Mouse (Mus musculus) gastrocnemius, postnatal 14 days (tissue): ENCODE measurements around the gene Card9. TPM values are rescaled to one million over a fixed set of nuclear protein-coding genes. Genes with fewer than 3 reads are reported as not detected.
"Not testable (repeated sequence)": the region's sequence is repeated elsewhere in the genome, so short reads cannot be mapped to it uniquely, and the experiment has no call there.

Experiments
- DNase-seq: peaks from one replicate; pipeline ENCODE4 v3.0.0; 2021; ENCODE audit warnings: mixed read lengths
- intact Hi-C: fragments of 180-260 bp; cut with DNase I; formaldehyde crosslinking; loops from one replicate; pipeline ENCODE4 v1.15.1; 2025; ENCODE audit warnings: low total_unique reads
- long read RNA-seq, 2 experiments: library from polyadenylated mRNA; stranded (forward); transcript quantifications; one replicate each; pipeline ENCODE4 v2.0.0; 2021
- total RNA-seq, 2 experiments: library from RNA; stranded (reverse); gene quantifications; 2 replicates each; pipeline ENCODE4 v1.2.3; 2021

Card9 gene
- 1 to 10 TPM in 1 of 2 experiments, under 1 TPM in 1; 0.71 to 1.1 TPM for total RNA-seq
- long read RNA-seq, experiment 1, partial matches to known transcripts, result 0 of 1 reads
- long read RNA-seq, experiment 1, other reads (novel, unspliced or antisense), result 1 of 1 reads
- long read RNA-seq, experiment 2, result 0 reads

GRCm38 (mm10) chr2:26360772-26361171 is at the start of gene Card9:
Gene Card9, minus strand, starts transcription at chr2:26360918.
- intact Hi-C loops, result no loop called here
- DNase-seq, result no peak

DNA sequence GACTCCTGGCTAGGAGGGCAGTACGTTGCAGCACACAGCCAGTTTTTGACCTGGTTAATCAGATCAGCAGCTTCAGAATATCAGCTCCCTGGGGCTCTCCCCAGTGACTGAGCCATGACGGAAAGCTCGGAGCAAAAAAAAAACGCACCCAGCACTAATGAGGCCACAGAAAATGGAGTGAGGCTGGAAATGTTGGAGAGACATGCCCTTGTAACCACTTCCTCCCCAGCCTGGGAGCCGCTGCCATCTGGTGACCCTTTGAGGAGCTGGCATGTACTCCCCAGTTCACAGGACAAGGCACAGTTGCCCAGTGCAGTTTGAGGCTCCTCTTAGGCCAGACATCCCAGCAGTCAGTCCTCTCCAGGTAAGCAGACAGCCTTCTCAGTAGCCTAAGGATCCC is 49.4 kb upstream of the Card9 start:
- DNase-seq, result no peak
- intact Hi-C loops, result no loop called here

- intact Hi-C loops, result no loop called here
- no peak for DNase-seq
Measured at GRCm38 (mm10) chr2:26409362-26409761, 48.6 kb upstream of the Card9 start.

- DNase-seq, result peak; percentile 96
- intact Hi-C loops, result no loop called here
Measured at GRCm38 (mm10) chr2:26408515-26409356, 48.0 kb upstream of the Card9 start, which contains the start of gene Inpp5e. Gene Inpp5e, minus strand, starts transcription at chr2:26409203.

GRCm38 (mm10) chr2:26403306-26403705 is 42.6 kb upstream of the Card9 start:
- no peak for DNase-seq
- intact Hi-C loops, result no loop called here

- DNase-seq, result no peak
- intact Hi-C loops, result no loop called here
Measured at GRCm38 (mm10) chr2:26402265-26402664, 41.5 kb upstream of the Card9 start.

DNA sequence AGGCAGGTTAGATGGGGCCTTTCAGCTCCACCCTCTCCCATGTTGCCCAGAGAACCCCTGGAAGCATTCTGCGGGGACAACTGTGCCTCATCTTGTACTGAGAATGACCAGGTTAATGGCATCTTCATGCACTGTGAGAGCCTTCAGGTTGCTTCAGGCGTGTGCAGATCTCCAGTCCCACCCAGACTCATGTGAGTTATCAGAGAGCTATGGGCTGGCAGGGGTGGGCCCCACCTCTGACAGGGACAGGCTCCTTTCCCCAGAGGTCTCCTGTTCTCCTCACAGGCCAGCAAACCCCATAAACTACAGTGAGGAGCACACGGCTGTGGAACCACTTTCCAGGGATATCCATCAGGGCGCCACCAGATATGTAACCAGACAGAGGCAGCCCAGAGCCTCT is 40.3 kb upstream of the Card9 start:
- intact Hi-C loops, result no loop called here
- no peak for DNase-seq

GRCm38 (mm10) chr2:26400296-26400695 is 39.6 kb upstream of the Card9 start:
- intact Hi-C loops, result no loop called here
- no peak for DNase-seq

DNA sequence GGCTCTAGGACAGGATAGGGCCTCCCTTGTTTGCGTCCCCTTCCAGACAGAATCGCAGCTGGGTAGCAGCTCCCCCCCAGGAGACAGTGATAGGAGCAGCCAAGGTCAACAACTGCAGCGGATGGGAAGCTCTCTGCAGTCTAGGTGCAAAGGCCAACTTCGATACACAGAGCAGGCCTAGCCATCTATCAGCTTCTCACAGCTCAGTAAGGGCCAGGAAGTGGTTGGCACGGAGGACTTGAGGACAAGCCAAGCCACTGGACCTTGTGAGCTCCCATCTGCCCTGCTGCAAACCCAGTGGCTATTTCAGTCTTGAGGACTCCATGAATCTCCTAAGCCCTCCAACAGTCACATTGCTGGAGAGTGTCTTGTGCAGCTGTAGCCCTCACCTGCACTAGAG is 38.9 kb upstream of the Card9 start:
- peak; percentile 46 for DNase-seq
- intact Hi-C loops, result no loop called here

DNA sequence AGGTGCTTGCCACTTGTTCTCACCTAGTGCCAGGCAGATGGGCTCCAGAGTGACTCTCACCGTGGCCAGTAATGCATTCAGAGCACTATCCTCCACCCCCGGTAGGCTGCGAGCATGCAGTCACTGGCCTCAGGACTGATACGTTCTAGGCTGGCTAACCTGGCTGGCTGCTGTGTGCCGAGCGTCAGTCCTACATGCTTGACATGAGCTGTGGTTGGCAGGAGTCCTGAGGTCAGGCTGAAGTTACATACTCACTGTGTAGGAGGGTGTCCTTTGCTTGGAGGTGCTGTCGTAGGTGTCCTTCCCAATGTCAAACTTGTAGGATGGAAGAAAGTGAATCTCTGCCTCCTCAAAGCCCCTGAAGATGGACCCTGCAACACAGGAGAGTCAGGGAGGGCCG is 38.3 kb upstream of the Card9 start:
- no peak for DNase-seq
- intact Hi-C loops, result no loop called here

DNA sequence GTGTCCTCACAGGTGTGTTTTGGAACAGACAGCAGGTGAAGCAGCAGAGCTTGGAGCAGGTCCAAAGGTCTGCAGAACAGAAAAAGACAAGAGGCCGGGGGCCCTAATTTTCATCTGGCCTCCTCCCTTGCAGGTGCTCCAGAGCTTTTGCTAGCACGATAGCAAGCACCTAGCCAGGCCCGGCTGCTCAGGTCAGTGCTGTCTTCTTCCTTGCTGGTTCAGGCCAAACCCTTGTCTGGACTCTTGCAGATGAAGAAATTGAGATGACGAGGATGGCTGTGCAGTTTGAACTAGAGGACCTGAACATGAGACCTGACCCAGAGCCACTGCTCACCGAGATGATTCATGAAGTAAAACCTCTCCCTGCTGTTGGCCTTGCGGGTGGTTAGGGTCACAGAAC is 30.9 kb upstream of the Card9 start:
- intact Hi-C loops, result loop anchor here (5.0 kb wide), 1 partner anchor 51 kb away; no protein-coding TSS in a partner anchor
- no peak for DNase-seq

GRCm38 (mm10) chr2:26390954-26391353 is 30.2 kb upstream of the Card9 start:
- intact Hi-C loops, result loop anchor here (5.0 kb wide), 1 partner anchor 51 kb away; no protein-coding TSS in a partner anchor
- no peak for DNase-seq

DNA sequence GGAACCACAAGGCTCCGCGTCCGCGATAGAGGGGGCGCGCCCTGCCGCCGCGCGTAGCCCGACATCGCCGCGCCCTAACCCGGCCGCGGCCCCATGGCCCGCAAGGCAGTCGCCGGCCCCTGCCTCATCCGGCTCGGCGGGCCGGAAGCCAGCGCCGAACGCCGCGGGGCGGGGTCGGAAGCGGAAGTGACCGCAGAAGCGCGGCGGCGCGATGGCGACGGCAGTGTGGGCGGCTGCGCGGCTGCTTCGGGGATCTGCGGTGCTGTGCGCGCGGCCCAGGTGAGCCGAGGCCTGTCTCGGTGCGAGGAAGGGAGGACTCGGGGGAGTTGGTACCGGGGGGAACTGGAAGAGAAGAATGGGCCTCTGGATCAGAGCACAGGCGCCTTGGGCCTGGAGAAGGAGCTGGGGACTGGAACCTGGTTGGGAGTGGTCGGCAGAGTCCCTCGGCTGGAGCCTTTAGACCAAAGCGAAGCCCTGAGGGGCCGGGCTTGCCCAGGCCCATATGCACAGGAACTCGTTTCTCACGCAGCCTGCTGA is 28.5 kb upstream of the Card9 start, which contains the start of the genes Entr1 and Pmpca:
Gene Entr1, minus strand, starts transcription at position 163 of the 537 bp plus-strand sequence.
Gene Pmpca, plus strand, starts transcription at position 186 of the 537 bp plus-strand sequence.
- peak; percentile 85 for DNase-seq
- intact Hi-C loops, result no loop called here

- intact Hi-C loops, result no loop called here
- peak; percentile 33 for DNase-seq
Measured at GRCm38 (mm10) chr2:26388682-26389153, 28.0 kb upstream of the Card9 start.

DNA sequence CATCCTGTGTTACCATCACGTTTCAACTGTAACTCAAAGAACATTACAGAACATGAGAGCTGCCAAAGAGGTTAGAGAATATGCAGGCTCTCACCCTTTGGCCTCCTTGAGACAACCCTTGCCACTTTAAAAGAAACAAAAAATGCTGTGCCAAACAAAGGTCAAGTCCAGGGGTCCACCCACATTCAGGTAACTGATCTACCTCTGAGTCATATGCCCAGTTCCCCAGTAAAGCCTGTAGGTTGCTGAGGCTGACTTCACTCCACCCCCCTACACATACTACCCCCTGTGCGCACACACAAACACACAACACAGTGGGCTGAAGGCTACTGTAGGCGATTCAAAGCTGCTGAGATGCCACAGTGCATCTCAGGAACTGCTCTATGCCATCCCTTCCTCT is 27.0 kb upstream of the Card9 start:
- DNase-seq, result no peak
- intact Hi-C loops, result no loop called here

DNA sequence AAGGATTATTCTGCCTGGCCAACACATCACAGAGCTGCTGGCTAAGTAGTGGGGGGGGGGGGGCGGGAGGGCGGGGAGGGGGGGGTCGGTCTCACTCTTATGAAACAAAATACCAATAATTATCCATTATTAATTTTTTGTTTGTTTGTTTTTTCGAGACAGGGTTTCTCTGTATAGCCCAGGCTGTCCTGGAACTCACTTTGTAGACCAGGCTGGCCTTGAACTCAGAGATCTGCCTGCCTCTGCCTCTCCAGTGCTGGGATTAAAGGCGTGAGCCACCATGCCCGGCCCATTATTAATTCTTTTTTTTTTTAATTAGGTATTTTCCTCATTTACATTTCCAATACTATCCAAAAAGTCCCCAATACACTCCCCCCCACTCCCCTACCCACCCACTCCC is 20.2 kb upstream of the Card9 start:
- DNase-seq, intact Hi-C loops: not testable (repeated sequence)

GRCm38 (mm10) chr2:26380131-26380771 is 19.5 kb upstream of the Card9 start, which contains the start of gene Snapc4:
Gene Snapc4, minus strand, starts transcription at chr2:26380653.
- DNase-seq, result peak; percentile 84
- intact Hi-C loops, result no loop called here

- intact Hi-C loops, result no loop called here
- no peak for DNase-seq
Measured at GRCm38 (mm10) chr2:26372396-26372795, 11.7 kb upstream of the Card9 start.

GRCm38 (mm10) chr2:26368572-26368971 is 7.9 kb upstream of the Card9 start:
- intact Hi-C loops, result no loop called here
- no peak for DNase-seq

- intact Hi-C loops, result no loop called here
- DNase-seq, result no peak
Measured at GRCm38 (mm10) chr2:26367911-26368310, 7.2 kb upstream of the Card9 start.
